Mouse (Mus musculus): ENCODE measurements around the gene Vmn1r171.
"Not testable (repeated sequence)": the region's sequence is repeated elsewhere in the genome, so short reads cannot be mapped to it uniquely, and the experiment has no call there.

The Vmn1r171 gene

DNA sequence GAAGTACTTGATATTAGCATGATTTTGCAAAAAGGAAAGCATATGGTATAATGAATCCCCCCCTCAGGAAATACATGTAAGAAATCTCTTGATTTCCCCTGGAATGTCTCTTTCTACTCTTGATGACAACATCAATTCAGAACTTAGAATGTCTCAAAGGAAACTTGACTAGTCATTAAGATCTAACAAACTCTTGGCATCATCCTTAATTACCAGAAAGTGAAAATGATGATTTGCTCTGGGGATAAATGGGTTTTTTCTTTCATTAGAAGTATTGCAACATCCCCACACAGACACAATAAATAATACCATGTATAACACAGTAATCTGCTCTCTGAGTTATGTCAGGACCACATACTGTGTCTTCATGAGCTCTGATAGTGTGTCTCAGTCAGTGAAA, at the start of gene Vmn1r171:
Vmn1r171 (plus strand) TSS at position 301 of the 400 bp plus-strand sequence.
- DNase-seq (ENCODE audit: low read depth), result no peak

DNA sequence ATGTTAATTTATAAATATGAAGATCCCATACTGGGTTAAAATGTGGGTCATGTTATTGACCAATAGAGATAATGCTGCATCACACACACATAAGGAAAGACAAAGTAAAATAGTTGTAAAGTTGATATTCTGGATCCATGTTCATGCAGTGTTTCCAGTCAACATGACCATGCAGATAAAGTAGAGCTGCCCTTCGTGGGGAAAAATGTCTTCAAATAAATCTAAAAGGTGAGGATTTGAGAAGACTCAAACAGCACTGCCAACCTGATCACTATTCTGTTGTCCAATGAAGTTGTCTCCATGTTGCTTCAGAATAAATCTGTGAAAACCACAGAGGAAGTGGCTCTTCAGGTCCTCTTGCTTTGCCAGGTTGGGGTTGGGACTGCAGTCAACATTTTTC, 24.6 kb upstream of the Vmn1r171 start, which contains the start of gene Vmn1r170:
Vmn1r170 (plus strand) TSS at position 301 of the 400 bp plus-strand sequence.
- DNase-seq (ENCODE audit: low read depth), result not testable (repeated sequence)

GRCm38 (mm10) chr7:23658016-23658415, 27.5 kb downstream of the Vmn1r171 start, which contains the start of gene Vmn1r172:
TSS of gene Vmn1r172 (plus strand) at chr7:23658316.
- DNase-seq (ENCODE audit: low read depth), result no peak

Measured in fibroblast of lung, adult 2 months (primary cell).